Mouse (Mus musculus) forebrain, embryonic 10.5 days (tissue): ENCODE results near the gene Shisal1. TPM values are rescaled to one million over a fixed set of nuclear protein-coding genes. Genes with fewer than 3 reads are reported as not detected.

Experiments used
- DNase-seq: peaks from one replicate; pipeline ENCODE4 v3.0.0-alpha.2; 2017; ENCODE audit warnings: low spot score; ENCODE audit errors: extremely low spot score
- H3K27ac ChIP-seq: fragments of 300-500 bp; sonication (generic); 2 replicates; pipeline ENCODE4 v1.5.1; 2016; ENCODE audit warnings: mild to moderate bottlenecking
- H3K27me3 ChIP-seq: fragments of 300-500 bp; sonication (generic); 2 replicates; pipeline ENCODE4 v1.6.1; 2016; ENCODE audit warnings: mild to moderate bottlenecking; ENCODE audit not compliant: poor library complexity, severe bottlenecking
- H3K36me3 ChIP-seq: fragments of 300-500 bp; sonication (generic); replicated peaks from 2 replicates; pipeline ENCODE4 v1.6.1; 2016; ENCODE audit warnings: mild to moderate bottlenecking, moderate library complexity
- H3K4me1 ChIP-seq: fragments of 300-500 bp; sonication (generic); 2 replicates; pipeline ENCODE4 v1.6.1; 2016
- H3K4me3 ChIP-seq: fragments of 300-500 bp; sonication (generic); 2 replicates; pipeline ENCODE4 v1.5.1; 2016; ENCODE audit warnings: mild to moderate bottlenecking, moderate library complexity
- H3K9me3 ChIP-seq: fragments of 300-500 bp; sonication (generic); 2 replicates; pipeline ENCODE4 v1.6.1; 2016; ENCODE audit warnings: mild to moderate bottlenecking, moderate library complexity
- WGBS: fragments of 180-500 bp; shearing (Covaris S2); methylation state at CpG from one replicate; pipeline ENCODE4 v1.1.7; 2016; 5-methylcytosine and 5-hydroxymethylcytosine counted together
- polyA plus RNA-seq: library from polyadenylated mRNA; unstranded; fragments of >200 nt; fragmentation: Nextera tagmentation; extraction: Ambion mirVana; gene quantifications from 2 replicates; pipeline ENCODE4 v1.2.1, GENCODE M21; 2016

The Shisal1 gene
- polyA plus RNA-seq, 1 experiment from 2014 or later = 1.0 TPM

- H3K27me3 ChIP-seq = peaks cover 98% of the 10 kb centered on the region
- H3K4me1 ChIP-seq = peaks cover 76% of the 10 kb centered on the region
- no peak for DNase-seq
- no peak overlapping the region; the same call in 1 of the 2 replicates for H3K4me3 ChIP-seq
- 14% methylated on average over 13 of the region's 13 CpGs for WGBS
- peak overlapping the region; percentile 70 for H3K27ac ChIP-seq
- H3K36me3 ChIP-seq = no peaks in the 10 kb centered on the region
- H3K9me3 ChIP-seq = 0 out of 2 replicates have a peak, but pooled peaks cover 6% of the 10 kb centered on the region
Observed at GRCm38 (mm10) chr15:84417592-84418265, 29.2 kb downstream of the Shisal1 start.

GRCm38 (mm10) chr15:84417017-84417416 lies 29.9 kb downstream of the Shisal1 start:
- H3K27ac ChIP-seq = peak overlapping the region; percentile 70
- no peak for DNase-seq
- H3K4me1 ChIP-seq = peaks cover 76% of the 10 kb centered on the region
- no peak overlapping the region for H3K4me3 ChIP-seq
- H3K9me3 ChIP-seq = 0 out of 2 replicates have a peak, but pooled peaks cover 6% of the 10 kb centered on the region
- H3K36me3 ChIP-seq = no peaks in the 10 kb centered on the region
- 45% methylated on average over 14 of the region's 14 CpGs for WGBS
- peaks cover 98% of the 10 kb centered on the region for H3K27me3 ChIP-seq

- no peak for DNase-seq
- Histone ChIP-seq H3K4me1 (peaks cover 72% of the 10 kb centered on the region), H3K27me3 (peaks cover 76% of the 10 kb centered on the region), H3K27ac (peak overlapping the region; percentile 64), H3K9me3 (0 out of 2 replicates have a peak, but pooled peaks cover 6% of the 10 kb centered on the region), H3K4me3 (no peak overlapping the region), H3K36me3 (no peaks in the 10 kb centered on the region)
- 26% methylated on average over 9 of the region's 9 CpGs for WGBS
Observed at GRCm38 (mm10) chr15:84414040-84414848, 32.7 kb downstream of the Shisal1 start.

- Histone ChIP-seq H3K4me3 (no peak overlapping the region), H3K4me1 (peaks cover 69% of the 10 kb centered on the region), H3K36me3 (no peaks in the 10 kb centered on the region), H3K9me3 (0 out of 2 replicates have a peak, but pooled peaks cover 6% of the 10 kb centered on the region), H3K27ac (peak overlapping the region; percentile 40), H3K27me3 (peaks cover 68% of the 10 kb centered on the region)
- no peak for DNase-seq
- WGBS = 13% methylated on average over 6 of the region's 6 CpGs
Observed at GRCm38 (mm10) chr15:84412409-84412808, 34.5 kb downstream of the Shisal1 start.

- H3K4me3 ChIP-seq = no peak overlapping the region
- no peak for DNase-seq
- no peaks in the 10 kb centered on the region for H3K9me3 ChIP-seq
- H3K36me3 ChIP-seq = no peaks in the 10 kb centered on the region
- H3K27ac ChIP-seq = no peak overlapping the region
- H3K27me3 ChIP-seq = peaks cover 52% of the 10 kb centered on the region
- peaks cover 60% of the 10 kb centered on the region for H3K4me1 ChIP-seq
- 60% methylated on average over 8 of the region's 8 CpGs for WGBS
Observed at GRCm38 (mm10) chr15:84410052-84410451, 36.8 kb downstream of the Shisal1 start.

- peaks cover 39% of the 10 kb centered on the region for H3K27me3 ChIP-seq
- no peak for DNase-seq
- peaks cover 50% of the 10 kb centered on the region for H3K4me1 ChIP-seq
- WGBS = 38% methylated on average over 3 of the region's 3 CpGs
- H3K9me3 ChIP-seq = no peaks in the 10 kb centered on the region
- H3K36me3 ChIP-seq = no peaks in the 10 kb centered on the region
- H3K4me3 ChIP-seq = no peak overlapping the region
- H3K27ac ChIP-seq = 0 out of 2 replicates have a peak overlapping the region, but pooled peaks have one; percentile 15
Observed at GRCm38 (mm10) chr15:84408576-84408975, 38.3 kb downstream of the Shisal1 start.

- Histone ChIP-seq H3K4me1 (peaks cover 47% of the 10 kb centered on the region), H3K36me3 (no peaks in the 10 kb centered on the region), H3K9me3 (no peaks in the 10 kb centered on the region), H3K4me3 (no peak overlapping the region), H3K27me3 (peaks cover 23% of the 10 kb centered on the region), H3K27ac (no peak overlapping the region)
- WGBS = 97% methylated on average over 3 of the region's 3 CpGs
- DNase-seq = no peak
Observed at GRCm38 (mm10) chr15:84405759-84406158, 41.1 kb downstream of the Shisal1 start.

- 76% methylated on average over 10 of the region's 10 CpGs for WGBS
- Histone ChIP-seq H3K9me3 (no peaks in the 10 kb centered on the region), H3K27ac (no peak overlapping the region), H3K4me3 (no peak overlapping the region), H3K4me1 (peaks cover 44% of the 10 kb centered on the region), H3K27me3 (peaks cover 20% of the 10 kb centered on the region), H3K36me3 (no peaks in the 10 kb centered on the region)
- no peak for DNase-seq
Observed at GRCm38 (mm10) chr15:84403454-84404113, 43.3 kb downstream of the Shisal1 start.

- Histone ChIP-seq H3K27ac (no peak overlapping the region), H3K4me1 (peaks cover 47% of the 10 kb centered on the region)
- 91% methylated on average over 4 of the region's 4 CpGs for WGBS
Observed at GRCm38 (mm10) chr15:84398617-84399016, 48.3 kb downstream of the Shisal1 start.

GRCm38 (mm10) chr15:84397663-84398169 lies 49.2 kb downstream of the Shisal1 start:
- no peak for DNase-seq
- H3K27ac ChIP-seq = peak overlapping the region; percentile 22; the same call in 1 of the 2 replicates
- WGBS = 79% methylated on average over 14 of the region's 14 CpGs
- H3K36me3 ChIP-seq = no peaks in the 10 kb centered on the region
- H3K4me3 ChIP-seq = no peak overlapping the region
- H3K4me1 ChIP-seq = peaks cover 53% of the 10 kb centered on the region
- H3K9me3 ChIP-seq = no peaks in the 10 kb centered on the region
- peaks cover 3% of the 10 kb centered on the region; the same call in 1 of the 2 replicates for H3K27me3 ChIP-seq

More at GRCm38 (mm10) chr15:84398617-84399016, 48.3 kb downstream of the Shisal1 start:
- no peaks in the 10 kb centered on the region for H3K9me3 ChIP-seq
- H3K4me3 ChIP-seq = no peak overlapping the region
- no peaks in the 10 kb centered on the region for H3K36me3 ChIP-seq
- DNase-seq = no peak
- peaks cover 5% of the 10 kb centered on the region; the same call in 1 of the 2 replicates for H3K27me3 ChIP-seq

GRCm38 (mm10) chr15:84395341-84396067 lies 51.4 kb downstream of the Shisal1 start:
- H3K36me3 ChIP-seq = no peaks in the 10 kb centered on the region

GRCm38 (mm10) chr15:84393341-84393740 lies 53.6 kb downstream of the Shisal1 start:
- 52% methylated on average over 6 of the region's 6 CpGs for WGBS
- Histone ChIP-seq H3K36me3 (no peaks in the 10 kb centered on the region), H3K27ac (peak overlapping the region; percentile 3; the same call in 1 of the 2 replicates), H3K27me3 (no peaks in the 10 kb centered on the region), H3K4me1 (peaks cover 17% of the 10 kb centered on the region), H3K9me3 (peaks cover 9% of the 10 kb centered on the region; the same call in 1 of the 2 replicates), H3K4me3 (no peak overlapping the region)
- DNase-seq = no peak

More at GRCm38 (mm10) chr15:84395341-84396067, 51.4 kb downstream of the Shisal1 start:
- Histone ChIP-seq H3K9me3 (peaks cover 6% of the 10 kb centered on the region; the same call in 1 of the 2 replicates), H3K4me3 (no peak overlapping the region), H3K27me3 (no peaks in the 10 kb centered on the region), H3K27ac (no peak overlapping the region), H3K4me1 (peaks cover 34% of the 10 kb centered on the region)
- DNase-seq = no peak
- WGBS = 91% methylated on average over 14 of the region's 14 CpGs
